ENCODE assay signal across 20 mouse cellular contexts in genomic region chr10:22926099-22926498, GRCm38 (mm10).
DNase-seq lines count a peak whose midpoint lies in the region; ATAC-seq lines count a peak whose summit lies in the region.
"Had no signal": no experiment of that assay in that cellular context is flagged by ENCODE, and none has a peak within 500 bp of the region (broad histone marks: within the 10 kb centered on the region; RNA-seq: fewer than 3 reads in every experiment).

No protein-coding gene starts in this region.

- no peaks in the 10 kb centered on the region for H3K27me3 ChIP-seq in kidney, embryonic 14.5 days (ENCODE audit: control insufficient read depth, insufficient read depth, low read length)
- no peaks in the 10 kb centered on the region for H3K27me3 ChIP-seq in lung, embryonic 15.5 days
- H3K27me3 ChIP-seq: embryonic facial prominence, embryonic 13.5 days; forebrain, embryonic 15.5 days; heart, embryonic 12.5 days had no signal

- DNase-seq in kidney, postnatal 14 days: no peak
- no peak for DNase-seq in lung, postnatal 4 days
- DNase-seq in mesoderm, embryonic 11.5 days (ENCODE audit: low read depth, low spot score): peak; percentile 41
- peak; percentile 28 for DNase-seq in yolk sac, embryonic 10.5 days (ENCODE audit: low spot score)
- no peak for DNase-seq in cerebellum, postnatal 14 days
- DNase-seq: cerebellum, adult 18-20 months; cerebellum, postnatal 36 days; gastrocnemius, postnatal 36 days; heart, postnatal 36 days; kidney, adult 11 months; midbrain, embryonic 14.5 days; right cerebral cortex, postnatal 14 days; spleen, adult 18-20 months had no signal

- peak overlapping the region; percentile 20; the same call in 1 of the 2 replicates for H3K27ac ChIP-seq in kidney, embryonic 14.5 days (ENCODE audit: low read depth, low read length)
- peak overlapping the region; percentile 53; the same call in 1 of the 2 replicates for H3K27ac ChIP-seq in lung, embryonic 15.5 days
- H3K27ac ChIP-seq: embryonic facial prominence, embryonic 13.5 days; forebrain, embryonic 15.5 days; hindbrain, embryonic 14.5 days; layer of hippocampus, adult 2 months had no signal

- H3K36me3 ChIP-seq in kidney, embryonic 14.5 days (ENCODE audit: control insufficient read depth, insufficient read depth, low read length): no peaks in the 10 kb centered on the region
- H3K36me3 ChIP-seq in lung, embryonic 15.5 days: no peaks in the 10 kb centered on the region
- H3K36me3 ChIP-seq: embryonic facial prominence, embryonic 13.5 days; forebrain, embryonic 15.5 days; heart, embryonic 12.5 days had no signal

- no peaks in the 10 kb centered on the region for H3K9me3 ChIP-seq in kidney, embryonic 14.5 days (ENCODE audit: control insufficient read depth, low read length)
- H3K9me3 ChIP-seq in lung, embryonic 15.5 days: no peaks in the 10 kb centered on the region
- H3K9me3 ChIP-seq: embryonic facial prominence, embryonic 13.5 days; forebrain, embryonic 15.5 days; heart, embryonic 12.5 days had no signal

- 7% methylated on average over 5 of the region's 5 CpGs for WGBS in kidney, embryonic 14.5 days
- 16% methylated on average over 5 of the region's 5 CpGs for WGBS in lung, embryonic 15.5 days

- peaks cover 12% of the 10 kb centered on the region for H3K4me1 ChIP-seq in kidney, embryonic 14.5 days (ENCODE audit: control insufficient read depth, insufficient read depth, low read length)
- H3K4me1 ChIP-seq in lung, embryonic 15.5 days: peaks cover 5% of the 10 kb centered on the region; the same call in 1 of the 2 replicates
- H3K4me1 ChIP-seq: forebrain, embryonic 15.5 days had no signal

- no peak overlapping the region for H3K9ac ChIP-seq in kidney, embryonic 14.5 days (ENCODE audit: low read depth, low read length)
- no peak overlapping the region for H3K9ac ChIP-seq in lung, embryonic 15.5 days
- H3K9ac ChIP-seq: embryonic facial prominence, embryonic 13.5 days; forebrain, embryonic 15.5 days; heart, embryonic 12.5 days; hindbrain, embryonic 14.5 days had no signal

- peak; percentile 72 for ATAC-seq in kidney, embryonic 14.5 days (ENCODE audit: low FRiP score, low TSS enrichment)
- no peak for ATAC-seq in lung, embryonic 15.5 days (ENCODE audit: borderline replicate concordance, extremely low read depth, low FRiP score, low TSS enrichment)
- ATAC-seq: forebrain, embryonic 15.5 days had no signal

- no peak overlapping the region for H3K4me3 ChIP-seq in kidney, embryonic 14.5 days (ENCODE audit: low read length)
- H3K4me3 ChIP-seq in lung, embryonic 15.5 days: no peak overlapping the region
- H3K4me3 ChIP-seq: embryonic facial prominence, embryonic 13.5 days; forebrain, embryonic 15.5 days; heart, embryonic 12.5 days; layer of hippocampus, adult 2 months had no signal

- no peak overlapping the region for H3K4me2 ChIP-seq in kidney, embryonic 14.5 days (replicated peaks; ENCODE audit: low read depth, low read length)
- H3K4me2 ChIP-seq in lung, embryonic 15.5 days: no peak overlapping the region
- H3K4me2 ChIP-seq: embryonic facial prominence, embryonic 13.5 days; forebrain, embryonic 15.5 days; heart, embryonic 12.5 days; hindbrain, embryonic 14.5 days had no signal

Comparison
In these comparisons a context has a peak if more than half of its experiments do, and no peak if none do; other contexts are left out.
1. DNase-seq: peak in mesoderm, embryonic 11.5 days (single experiment) and yolk sac, embryonic 10.5 days (single experiment); none in kidney, postnatal 14 days (single experiment), lung, postnatal 4 days (0 of 2) and cerebellum, postnatal 14 days (0 of 2).